Mouse (Mus musculus) G1E (cell line): ENCODE data around the gene Cdh1. TPM values are rescaled to one million over a fixed set of nuclear protein-coding genes. Genes with fewer than 3 reads are reported as not detected.

Experiments used
- ATAC-seq: 2 replicates; pipeline ENCODE4 v1.8.0; 2016; ENCODE audit warnings: mild to moderate bottlenecking; ENCODE audit not compliant: insufficient number of reproducible peaks, poor library complexity, low FRiP score, severe bottlenecking; ENCODE audit errors: extremely low read depth
- DNase-seq: peaks from one replicate; pipeline ENCODE4 v3.0.0; 2012; ENCODE audit warnings: low spot score
- H3K27me3 ChIP-seq: 2 replicates; pipeline ENCODE4 v1.6.1; 2012; ENCODE audit warnings: mild to moderate bottlenecking, low read length, inconsistent platforms; ENCODE audit not compliant: insufficient read depth
- H3K36me3 ChIP-seq: replicated peaks from 2 replicates; pipeline ENCODE3; 2012; ENCODE audit warnings: mild to moderate bottlenecking, inconsistent platforms
- H3K4me1 ChIP-seq: 2 replicates; pipeline ENCODE4 v1.6.1; 2012; ENCODE audit warnings: low read depth, low read length, inconsistent platforms, mixed read lengths; ENCODE audit not compliant: insufficient read depth
- H3K4me3 ChIP-seq: 2 replicates; pipeline ENCODE4 v1.5.1; 2012; ENCODE audit warnings: low read depth, mild to moderate bottlenecking, inconsistent platforms, low read length, moderate library complexity, mixed read lengths
- H3K9me3 ChIP-seq: replicated peaks from 2 replicates; pipeline ENCODE4 v1.6.1; 2012; ENCODE audit warnings: inconsistent platforms
- CTCF ChIP-seq: IDR thresholded peaks from 2 replicates; pipeline ENCODE4 v1.5.1; 2012; ENCODE audit warnings: low read depth, low read length, inconsistent platforms, mixed read lengths
- GATA1 ChIP-seq: IDR thresholded peaks from 2 replicates; pipeline ENCODE4 v1.6.1; 2012; ENCODE audit warnings: borderline replicate concordance, low read length, inconsistent platforms, mixed read lengths
- GATA2 ChIP-seq: IDR thresholded peaks from 2 replicates; pipeline ENCODE4 v1.6.1; 2012; ENCODE audit warnings: low read depth, low read length, inconsistent platforms, borderline replicate concordance
- POLR2AphosphoS5 ChIP-seq: IDR thresholded peaks from 2 replicates; pipeline ENCODE4 v1.6.1; 2012; ENCODE audit warnings: low read depth, low read length, inconsistent platforms; ENCODE audit not compliant: insufficient replicate concordance
- TAL1 ChIP-seq: conservative IDR thresholded peaks from 2 replicates; pipeline ENCODE4 v1.6.1; 2012; ENCODE audit warnings: low read depth, low read length, inconsistent platforms, mixed read lengths
- polyA plus RNA-seq: library from polyadenylated mRNA; stranded (reverse); fragments of >175 nt; gene quantifications from 2 replicates; pipeline ENCODE4 v1.2.3, GENCODE M21; 2012
- total RNA-seq, 2 experiments: library from RNA; stranded (forward) in 1 of 2; stranded (reverse) in 1 of 2; fragments of 200-1000 nt in 1 of 2; fragments of >200 nt in 1 of 2; fragmentation: Nextera tagmentation in 1 of 2; gene quantifications; 2 replicates each; pipeline ENCODE4 v1.2.3; 2014 to 2017

The Cdh1 gene
- total and polyA plus RNA-seq, 3 experiments, result 0.11 TPM; not detected in 2

- DNase-seq, result peak; percentile 29
- 0 out of 2 replicates have a peak, but pooled peaks have one; percentile 24 for ATAC-seq
- Histone ChIP-seq H3K9me3 (no peaks in the 10 kb centered on the region), H3K27me3 (no peaks in the 10 kb centered on the region), H3K4me1 (peaks cover 7% of the 10 kb centered on the region), H3K4me3 (no peak overlapping the region), H3K36me3 (peaks cover 27% of the 10 kb centered on the region)
- TF ChIP-seq CTCF (peak; percentile 18; the same call in 1 of the 2 replicates), POLR2AphosphoS5 (no peak)
Observed at GRCm38 (mm10) chr8:106687479-106687878, 84.3 kb downstream of the Cdh1 start.

GRCm38 (mm10) chr8:106697748-106698248 lies 94.6 kb downstream of the Cdh1 start:
- TF ChIP-seq CTCF (no peak), GATA1 (no peak), TAL1 (no peak), GATA2 (no peak), POLR2AphosphoS5 (no peak)
- H3K9me3 ChIP-seq, result no peaks in the 10 kb centered on the region
- peaks cover 81% of the 10 kb centered on the region for H3K36me3 ChIP-seq
- ATAC-seq (no peak), DNase-seq (no peak)
- no peaks in the 10 kb centered on the region for H3K4me1 ChIP-seq
- no peak overlapping the region for H3K4me3 ChIP-seq
- H3K27me3 ChIP-seq, result no peaks in the 10 kb centered on the region

- peaks cover 84% of the 10 kb centered on the region for H3K36me3 ChIP-seq
- H3K4me1 ChIP-seq, result no peaks in the 10 kb centered on the region
- no peaks in the 10 kb centered on the region for H3K9me3 ChIP-seq
- peak; percentile 73 for TF ChIP-seq CTCF
- TF ChIP-seq TAL1, result no peak
- TF ChIP-seq GATA1, result no peak
- ATAC-seq, result no peak
- no peaks in the 10 kb centered on the region for H3K27me3 ChIP-seq
- DNase-seq, result no peak
- no peak overlapping the region for H3K4me3 ChIP-seq
Observed at GRCm38 (mm10) chr8:106699588-106699987, 96.4 kb downstream of the Cdh1 start.

GRCm38 (mm10) chr8:106700131-106700530 lies 97.0 kb downstream of the Cdh1 start:
- DNase-seq, result no peak
- H3K4me1 ChIP-seq, result no peaks in the 10 kb centered on the region
- H3K27me3 ChIP-seq, result no peaks in the 10 kb centered on the region
- peaks cover 87% of the 10 kb centered on the region for H3K36me3 ChIP-seq
- ATAC-seq, result no peak
- no peak overlapping the region for H3K4me3 ChIP-seq
- TF ChIP-seq GATA2 (no peak), POLR2AphosphoS5 (no peak), GATA1 (no peak), CTCF (no peak), TAL1 (no peak)
- no peaks in the 10 kb centered on the region for H3K9me3 ChIP-seq

- peaks cover 87% of the 10 kb centered on the region for H3K36me3 ChIP-seq
- DNase-seq (no peak), ATAC-seq (no peak)
- no peaks in the 10 kb centered on the region for H3K4me1 ChIP-seq
- TF ChIP-seq POLR2AphosphoS5, result no peak
- no peak for TF ChIP-seq CTCF
- H3K4me3 ChIP-seq, result no peak overlapping the region
- no peaks in the 10 kb centered on the region for H3K9me3 ChIP-seq
- H3K27me3 ChIP-seq, result no peaks in the 10 kb centered on the region
Observed at GRCm38 (mm10) chr8:106701360-106701759, 98.2 kb downstream of the Cdh1 start.

- H3K9me3 ChIP-seq, result no peaks in the 10 kb centered on the region
- H3K4me3 ChIP-seq, result no peak overlapping the region
- H3K27me3 ChIP-seq, result no peaks in the 10 kb centered on the region
- H3K36me3 ChIP-seq, result peaks cover 62% of the 10 kb centered on the region
- no peak for TF ChIP-seq POLR2AphosphoS5
- no peak for TF ChIP-seq TAL1
- TF ChIP-seq CTCF, result no peak
- no peak for TF ChIP-seq GATA1
- TF ChIP-seq GATA2, result no peak
- DNase-seq, result no peak
- ATAC-seq, result no peak
- H3K4me1 ChIP-seq, result no peaks in the 10 kb centered on the region
Observed at GRCm38 (mm10) chr8:106704199-106704900, 101.2 kb downstream of the Cdh1 start.

GRCm38 (mm10) chr8:106704901-106705321 lies 101.8 kb downstream of the Cdh1 start:
- H3K36me3 ChIP-seq, result peaks cover 56% of the 10 kb centered on the region
- ATAC-seq (no peak), DNase-seq (no peak)
- H3K4me1 ChIP-seq, result no peaks in the 10 kb centered on the region
- no peaks in the 10 kb centered on the region for H3K27me3 ChIP-seq
- TF ChIP-seq POLR2AphosphoS5, result no peak
- no peak for TF ChIP-seq CTCF
- no peak for TF ChIP-seq GATA1
- no peak for TF ChIP-seq TAL1
- TF ChIP-seq GATA2, result no peak
- no peak overlapping the region for H3K4me3 ChIP-seq
- no peaks in the 10 kb centered on the region for H3K9me3 ChIP-seq
